Mouse (Mus musculus): Measurements from ENCODE around the gene Gm4450. TPM values are rescaled to one million over a fixed set of nuclear protein-coding genes. Genes with fewer than 3 reads are reported as not detected.
A peak's percentile ranks its signal among the peaks of the same experiment; 100 is the strongest.
"Not testable (repeated sequence)": the region's sequence is repeated elsewhere in the genome, so short reads cannot be mapped to it uniquely, and the experiment has no call there.

Gene Gm4450
- polyA plus RNA-seq, 1 experiment from 2014 or later = 0.08 TPM

DNA sequence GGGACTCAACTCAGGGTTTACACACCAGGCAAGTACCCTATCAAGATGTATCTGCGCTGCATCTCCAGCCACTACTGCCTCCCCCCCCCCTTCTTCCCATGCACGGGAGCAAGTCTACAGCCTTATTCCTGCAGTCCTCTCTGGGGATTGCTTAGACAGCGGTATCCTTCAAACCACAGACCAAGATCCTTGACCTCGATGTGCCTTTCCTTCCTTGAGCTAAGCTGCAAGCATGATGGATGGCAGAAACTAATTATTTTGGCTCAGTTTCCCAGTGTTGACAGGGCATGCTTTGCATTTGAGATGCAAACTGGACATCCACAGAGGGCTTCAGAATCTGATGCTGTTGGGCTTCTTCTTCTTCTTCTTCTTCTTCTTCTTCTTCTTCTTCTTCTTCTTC lies 34.0 kb downstream of the Gm4450 start:
- H3K36me3 ChIP-seq (ENCODE audit: control insufficient read depth, insufficient read depth, low read length) = no peaks in the 10 kb centered on the region
- peaks cover 9% of the 10 kb centered on the region for H3K27me3 ChIP-seq (ENCODE audit: control insufficient read depth, insufficient read depth, low read length)
- no peak overlapping the region for H3K4me3 ChIP-seq (replicated peaks; ENCODE audit: low read length)
- H3K27ac ChIP-seq (ENCODE audit: low read length) = no peak overlapping the region
- WGBS = 79% methylated on average over 4 of the region's 4 CpGs
- H3K9me3 ChIP-seq (replicated peaks; ENCODE audit: control insufficient read depth, low read length) = no peaks in the 10 kb centered on the region
- no peak for ATAC-seq (ENCODE audit: insufficient read depth, low FRiP score)
- H3K4me2 ChIP-seq (ENCODE audit: low read depth, low read length) = no peak overlapping the region
- no peak overlapping the region for H3K9ac ChIP-seq (ENCODE audit: low read length)
- H3K4me1 ChIP-seq (ENCODE audit: control insufficient read depth, insufficient read depth, low read length) = peaks cover 9% of the 10 kb centered on the region

DNA sequence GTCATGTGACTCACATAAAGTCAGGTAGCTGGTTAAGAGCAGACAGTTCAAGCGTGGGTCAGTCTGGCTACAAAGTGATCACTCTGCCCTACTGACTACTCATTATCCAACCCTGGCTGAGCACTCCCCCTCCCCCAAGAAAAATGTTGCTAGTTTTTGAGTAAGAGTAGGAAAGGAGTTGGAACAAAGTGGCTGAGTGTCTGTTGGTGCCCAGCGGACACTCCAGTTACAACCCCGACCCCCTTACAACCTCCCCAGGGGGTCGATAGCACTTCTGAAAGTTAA lies 37.2 kb downstream of the Gm4450 start:
- Histone ChIP-seq H3K27ac (ENCODE audit: low read length) (no peak overlapping the region), H3K27me3 (ENCODE audit: control insufficient read depth, insufficient read depth, low read length) (no peaks in the 10 kb centered on the region), H3K4me2 (ENCODE audit: low read depth, low read length) (no peak overlapping the region), H3K9ac (ENCODE audit: low read length) (no peak overlapping the region), H3K36me3 (ENCODE audit: control insufficient read depth, insufficient read depth, low read length) (no peaks in the 10 kb centered on the region), H3K9me3 (replicated peaks; ENCODE audit: control insufficient read depth, low read length) (no peaks in the 10 kb centered on the region), H3K4me1 (ENCODE audit: control insufficient read depth, insufficient read depth, low read length) (peaks cover 12% of the 10 kb centered on the region), H3K4me3 (replicated peaks; ENCODE audit: low read length) (no peak overlapping the region)
- ATAC-seq (ENCODE audit: insufficient read depth, low FRiP score) = no peak
- 45% methylated on average over 4 of the region's 4 CpGs for WGBS

GRCm38 (mm10) chr3:98418991-98419785 lies 37.7 kb downstream of the Gm4450 start:
- Histone ChIP-seq H3K27me3 (ENCODE audit: control insufficient read depth, insufficient read depth, low read length) (no peaks in the 10 kb centered on the region), H3K9me3 (replicated peaks; ENCODE audit: control insufficient read depth, low read length) (no peaks in the 10 kb centered on the region), H3K36me3 (ENCODE audit: control insufficient read depth, insufficient read depth, low read length) (no peaks in the 10 kb centered on the region), H3K9ac (ENCODE audit: low read length) (no peak overlapping the region), H3K4me3 (replicated peaks; ENCODE audit: low read length) (no peak overlapping the region), H3K4me1 (ENCODE audit: control insufficient read depth, insufficient read depth, low read length) (peaks cover 12% of the 10 kb centered on the region), H3K4me2 (ENCODE audit: low read depth, low read length) (no peak overlapping the region), H3K27ac (ENCODE audit: low read length) (no peak overlapping the region)
- no peak for ATAC-seq (ENCODE audit: insufficient read depth, low FRiP score)
- WGBS = 52% methylated on average over 6 of the region's 6 CpGs

DNA sequence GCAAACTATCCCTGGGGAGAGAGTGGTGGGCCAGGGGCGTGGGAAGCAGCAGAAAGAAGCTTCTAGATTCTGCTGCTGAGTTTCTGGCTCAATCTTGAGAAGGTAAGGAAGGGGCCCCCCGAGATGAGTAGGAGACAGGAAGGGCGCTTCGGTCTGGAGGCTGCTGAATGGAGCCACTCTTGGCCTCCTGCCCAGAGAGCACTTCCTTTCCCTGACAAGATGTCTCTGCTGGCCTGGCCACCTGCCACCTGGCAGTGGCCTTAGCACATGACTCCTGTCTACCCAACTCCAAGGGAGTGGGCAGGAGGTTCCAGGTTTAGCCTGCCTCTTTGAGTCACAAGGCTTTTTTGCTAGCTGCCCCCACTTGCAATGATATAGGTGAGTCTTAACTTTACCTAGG lies 39.6 kb downstream of the Gm4450 start:
- 23% methylated on average over 4 of the region's 4 CpGs for WGBS

DNA sequence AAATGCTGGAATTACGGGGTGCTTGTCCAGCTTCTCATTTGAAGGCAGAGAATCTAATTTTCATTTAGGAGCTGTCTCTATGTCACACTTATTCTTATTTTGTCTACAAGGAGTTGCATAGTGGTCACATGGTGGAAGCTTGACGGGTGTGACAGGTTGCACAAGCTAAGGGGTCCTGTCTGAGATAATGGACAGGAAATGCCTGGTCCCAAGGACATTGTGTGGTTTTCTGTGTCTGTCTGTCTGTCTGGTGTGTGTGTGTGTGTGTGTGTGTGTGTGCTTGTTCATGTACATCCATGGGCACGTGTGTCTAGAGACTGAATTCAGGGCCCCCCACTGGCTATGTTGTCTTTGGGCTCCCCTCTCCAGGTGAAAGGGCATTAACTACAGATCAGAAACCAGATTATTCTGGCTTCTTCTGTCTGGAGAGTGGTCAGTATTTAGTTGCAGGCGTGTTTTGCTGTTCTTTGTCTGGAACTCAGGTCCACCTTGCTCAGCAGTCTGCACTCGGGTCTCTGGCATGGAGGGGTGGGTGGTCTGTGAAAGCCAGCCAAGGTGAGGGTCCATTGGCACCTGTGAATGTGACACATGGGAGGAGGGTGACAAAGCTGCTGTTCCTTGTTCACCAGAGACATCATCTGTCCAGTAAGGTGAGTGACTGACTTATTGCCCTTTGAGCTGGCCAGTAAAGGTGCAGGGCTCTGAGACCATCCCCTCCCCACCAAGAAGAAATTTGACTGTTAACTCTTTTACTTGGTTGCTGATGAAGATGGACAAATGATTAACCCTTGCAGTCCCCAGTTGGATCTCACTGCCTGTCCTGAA lies 40.3 kb downstream of the Gm4450 start:
- Histone ChIP-seq H3K4me3 (replicated peaks; ENCODE audit: low read length) (no peak overlapping the region), H3K27me3 (ENCODE audit: control insufficient read depth, insufficient read depth, low read length) (no peaks in the 10 kb centered on the region), H3K9ac (ENCODE audit: low read length) (no peak overlapping the region), H3K4me1 (ENCODE audit: control insufficient read depth, insufficient read depth, low read length) (peaks cover 12% of the 10 kb centered on the region), H3K9me3 (replicated peaks; ENCODE audit: control insufficient read depth, low read length) (no peaks in the 10 kb centered on the region), H3K4me2 (ENCODE audit: low read depth, low read length) (peak overlapping the region; percentile 21; the same call in 1 of the 2 replicates), H3K27ac (ENCODE audit: low read length) (peak overlapping the region; percentile 22; the same call in 1 of the 2 replicates), H3K36me3 (ENCODE audit: control insufficient read depth, insufficient read depth, low read length) (no peaks in the 10 kb centered on the region)
- 68% methylated on average over 5 of the region's 5 CpGs for WGBS
- no peak for ATAC-seq (ENCODE audit: insufficient read depth, low FRiP score)

More for the DNA sequence above, 39.6 kb downstream of the Gm4450 start:
- Histone ChIP-seq H3K4me3 (replicated peaks; ENCODE audit: low read length) (no peak overlapping the region), H3K4me2 (ENCODE audit: low read depth, low read length) (peak overlapping the region; percentile 21; the same call in 1 of the 2 replicates), H3K36me3 (ENCODE audit: control insufficient read depth, insufficient read depth, low read length) (no peaks in the 10 kb centered on the region), H3K4me1 (ENCODE audit: control insufficient read depth, insufficient read depth, low read length) (peaks cover 12% of the 10 kb centered on the region), H3K27ac (ENCODE audit: low read length) (peak overlapping the region; percentile 22; the same call in 1 of the 2 replicates), H3K27me3 (ENCODE audit: control insufficient read depth, insufficient read depth, low read length) (no peaks in the 10 kb centered on the region), H3K9ac (ENCODE audit: low read length) (no peak overlapping the region), H3K9me3 (replicated peaks; ENCODE audit: control insufficient read depth, low read length) (no peaks in the 10 kb centered on the region)
- peak; percentile 71 for ATAC-seq (ENCODE audit: insufficient read depth, low FRiP score)

DNA sequence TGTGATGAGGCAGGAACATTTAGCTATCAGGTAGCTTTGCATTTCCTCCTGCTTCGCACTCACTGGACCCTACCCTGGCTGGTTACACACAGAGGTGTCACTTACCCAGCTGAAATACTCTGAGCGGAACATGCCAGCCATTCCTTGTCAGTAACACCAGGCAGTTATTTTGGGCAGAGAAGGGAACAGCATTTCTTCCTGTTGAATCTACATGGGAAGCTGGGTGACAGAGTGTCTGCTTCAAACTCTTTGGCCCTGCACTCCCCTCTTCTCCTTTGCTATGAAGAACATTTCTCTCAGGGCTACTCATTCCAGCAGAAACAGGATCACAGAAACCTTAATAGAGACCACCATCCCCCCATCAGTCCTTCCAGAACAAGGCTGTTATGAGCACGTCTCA lies 42.6 kb downstream of the Gm4450 start:
- H3K4me3 ChIP-seq (replicated peaks; ENCODE audit: low read length) = no peak overlapping the region
- H3K9me3 ChIP-seq (replicated peaks; ENCODE audit: control insufficient read depth, low read length) = no peaks in the 10 kb centered on the region
- no peak overlapping the region; the same call in 1 of the 2 replicates for H3K9ac ChIP-seq (ENCODE audit: low read length)
- H3K4me1 ChIP-seq (ENCODE audit: control insufficient read depth, insufficient read depth, low read length) = peaks cover 12% of the 10 kb centered on the region
- ATAC-seq (ENCODE audit: insufficient read depth, low FRiP score) = no peak
- no peaks in the 10 kb centered on the region for H3K36me3 ChIP-seq (ENCODE audit: control insufficient read depth, insufficient read depth, low read length)
- no peak overlapping the region for H3K27ac ChIP-seq (ENCODE audit: low read length)
- H3K27me3 ChIP-seq (ENCODE audit: control insufficient read depth, insufficient read depth, low read length) = no peaks in the 10 kb centered on the region
- 79% methylated on average over 3 of the region's 3 CpGs for WGBS
- no peak overlapping the region for H3K4me2 ChIP-seq (ENCODE audit: low read depth, low read length)

GRCm38 (mm10) chr3:98413733-98414132 lies 43.2 kb downstream of the Gm4450 start:
- peaks cover 12% of the 10 kb centered on the region for H3K4me1 ChIP-seq (ENCODE audit: control insufficient read depth, insufficient read depth, low read length)
- no peaks in the 10 kb centered on the region for H3K36me3 ChIP-seq (ENCODE audit: control insufficient read depth, insufficient read depth, low read length)
- 55% methylated on average over 2 of the region's 2 CpGs for WGBS
- ATAC-seq (ENCODE audit: insufficient read depth, low FRiP score) = no peak
- no peak overlapping the region for H3K4me2 ChIP-seq (ENCODE audit: low read depth, low read length)
- no peaks in the 10 kb centered on the region for H3K27me3 ChIP-seq (ENCODE audit: control insufficient read depth, insufficient read depth, low read length)
- no peaks in the 10 kb centered on the region for H3K9me3 ChIP-seq (replicated peaks; ENCODE audit: control insufficient read depth, low read length)
- no peak overlapping the region for H3K4me3 ChIP-seq (replicated peaks; ENCODE audit: low read length)
- no peak overlapping the region for H3K9ac ChIP-seq (ENCODE audit: low read length)
- no peak overlapping the region for H3K27ac ChIP-seq (ENCODE audit: low read length)

DNA sequence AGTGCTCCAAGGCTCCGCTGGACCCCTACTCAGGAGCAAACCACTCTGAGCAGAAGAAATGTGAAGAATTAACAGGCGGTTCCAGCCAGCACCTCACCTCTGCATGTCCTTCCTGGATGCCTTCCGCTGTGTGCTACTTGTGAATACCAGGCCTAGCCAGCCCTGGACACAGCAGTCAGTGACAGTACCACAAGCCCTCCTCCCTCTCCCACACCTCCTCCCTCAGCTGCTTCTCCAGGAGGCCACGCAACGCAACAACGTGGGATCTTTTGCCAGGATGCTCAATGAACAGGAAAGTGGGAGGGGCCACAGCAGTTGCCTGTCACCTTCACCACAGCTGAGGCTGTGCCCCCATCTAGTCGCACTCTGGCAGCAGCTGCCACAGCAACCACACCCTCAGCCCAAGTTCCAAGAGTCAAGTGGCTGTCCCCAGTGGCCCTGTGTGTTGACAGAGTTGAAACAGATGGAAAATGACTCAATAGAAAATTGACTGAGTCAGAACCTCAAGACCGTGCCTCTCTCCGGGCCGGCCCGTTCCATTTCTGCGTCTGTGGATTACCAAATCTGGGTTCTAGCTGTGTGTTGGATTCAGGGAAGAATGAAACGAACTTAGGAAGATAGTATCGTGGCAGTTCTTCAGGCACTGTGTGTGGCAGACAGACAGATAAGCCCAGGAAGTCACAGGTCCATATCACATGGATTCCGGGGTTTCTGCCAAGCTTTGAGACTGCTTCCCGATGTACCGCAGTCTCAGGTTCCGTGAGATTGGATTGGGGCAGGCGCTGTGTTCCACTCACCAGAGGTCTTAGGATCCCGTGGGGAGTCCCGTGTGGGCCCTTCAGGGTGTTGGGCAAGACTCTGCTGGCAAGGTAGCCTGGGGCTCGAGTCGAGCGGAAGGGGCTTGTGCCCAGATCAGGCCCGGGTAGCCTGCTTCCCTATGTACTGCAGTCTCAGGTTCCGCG lies 46.0 kb downstream of the Gm4450 start:
- ATAC-seq (ENCODE audit: insufficient read depth, low FRiP score) = peak; percentile 68
- H3K36me3 ChIP-seq (ENCODE audit: control insufficient read depth, insufficient read depth, low read length); H3K9me3 ChIP-seq (replicated peaks; ENCODE audit: control insufficient read depth, low read length); H3K27me3 ChIP-seq (ENCODE audit: control insufficient read depth, insufficient read depth, low read length); H3K4me3 ChIP-seq (replicated peaks; ENCODE audit: low read length); H3K27ac ChIP-seq (ENCODE audit: low read length); H3K4me2 ChIP-seq (ENCODE audit: low read depth, low read length); H3K4me1 ChIP-seq (ENCODE audit: control insufficient read depth, insufficient read depth, low read length); H3K9ac ChIP-seq (ENCODE audit: low read length): not testable (repeated sequence)
- 89% methylated on average over 16 of the region's 27 CpGs for WGBS
